In the genomic region with DNA sequence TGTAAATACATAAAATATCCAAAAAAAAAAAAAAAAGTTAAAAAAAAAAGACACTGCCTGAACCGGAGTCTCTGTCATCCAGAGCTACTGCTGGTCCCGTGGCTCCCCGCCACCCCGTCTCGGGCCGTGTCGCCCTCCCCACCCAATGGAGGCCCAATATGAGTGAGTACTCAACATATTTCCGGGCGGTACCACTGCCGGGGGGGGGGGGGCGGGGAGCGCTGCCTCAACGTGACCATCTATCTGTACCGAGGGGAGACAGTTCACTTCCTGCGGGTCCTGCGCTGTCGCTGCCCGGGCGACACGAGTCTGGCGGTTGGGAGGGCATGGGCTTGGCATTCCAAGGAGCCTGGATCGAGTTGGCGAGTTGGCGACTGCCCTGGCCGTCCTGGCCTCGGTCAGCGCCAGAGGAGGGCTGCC, we compare ENCODE assay signal across 7 mouse cellular contexts. TPM values are rescaled to one million over a fixed set of nuclear protein-coding genes. Genes with fewer than 3 reads are reported as not detected.
DNase-seq lines count a peak whose midpoint lies in the region; ATAC-seq and TF ChIP-seq lines count a peak whose summit lies in the region.

No protein-coding gene starts in this region.

- peak overlapping the region; percentile 23 for H3K4me3 ChIP-seq in left cerebral cortex, adult 2 months
- H3K4me3 ChIP-seq in midbrain, embryonic 11.5 days (ENCODE audit: low read depth, low read length): peak overlapping the region; percentile 6

- no peak for DNase-seq in left cerebral cortex, adult 2 months (ENCODE audit: extremely low spot score in 1 of 2, low spot score in 2 of 2)
- no peak for DNase-seq in left cerebral cortex, adult 18-20 months (ENCODE audit: low spot score in 2 of 2)
- DNase-seq in embryo, embryonic 9.5 days (ENCODE audit: extremely low spot score): peak; percentile 16
- DNase-seq in induced T-regulatory cell, adult 2 months (ENCODE audit: low read depth): peak; percentile 71
- no peak for DNase-seq in midbrain, embryonic 11.5 days (ENCODE audit: low spot score, missing footprints)
- no peak for DNase-seq in cerebellum, adult 8-10 months
- DNase-seq in left cerebral cortex, adult 11 months (ENCODE audit: low spot score): no peak

- no peaks in the 10 kb centered on the region for H3K27me3 ChIP-seq in midbrain, embryonic 11.5 days (ENCODE audit: control insufficient read depth, insufficient read depth, low read length)

- peak overlapping the region; percentile 39 for H3K4me2 ChIP-seq in midbrain, embryonic 11.5 days

- H3K36me3 ChIP-seq in midbrain, embryonic 11.5 days (ENCODE audit: control insufficient read depth, insufficient read depth, low read length): no peaks in the 10 kb centered on the region

- H3K27ac ChIP-seq in left cerebral cortex, adult 2 months: no peak overlapping the region
- H3K27ac ChIP-seq in midbrain, embryonic 11.5 days (ENCODE audit: low read depth, low read length): no peak overlapping the region

- peak; percentile 63 for ATAC-seq in midbrain, embryonic 11.5 days (ENCODE audit: low FRiP score)

- 27% methylated on average over 27 of the region's 27 CpGs for WGBS in midbrain, embryonic 11.5 days

- H3K4me1 ChIP-seq in midbrain, embryonic 11.5 days (ENCODE audit: control insufficient read depth, insufficient read depth, low read length): no peaks in the 10 kb centered on the region

- no peak for TF ChIP-seq CTCF in left cerebral cortex, adult 2 months (IDR thresholded peaks at IDR 0.05)

- H3K9me3 ChIP-seq in midbrain, embryonic 11.5 days (ENCODE audit: control insufficient read depth, low read length): no peaks in the 10 kb centered on the region

- H3K9ac ChIP-seq in midbrain, embryonic 11.5 days (ENCODE audit: low read length): peak overlapping the region; percentile 21; the same call in 1 of the 2 replicates

- intact Hi-C loops in left cerebral cortex, adult 2 months (cut with DNase I): no loop called here

RNA-seq across cellular contexts. Expression of a gene that starts 15.7 kb away (rescaled TPM):
- total RNA-seq in left cerebral cortex, adult 2 months (2021): under 1 TPM; 0.35 to 0.52 TPM
- under 1 TPM; 0.40 to 0.65 TPM for total RNA-seq in left cerebral cortex, adult 18-20 months (2021)
- 0.51 and 0.63 TPM in 2 replicates for polyA plus RNA-seq in midbrain, embryonic 11.5 days (2014; fragmentation: Nextera tagmentation; extraction: Ambion mirVana)

RNA-seq across cellular contexts. Expression of a gene that starts 20.6 kb away (rescaled TPM):
- total RNA-seq in left cerebral cortex, adult 2 months (2021): 10 to 100 TPM; 24.6 to 27.3 TPM
- total RNA-seq in left cerebral cortex, adult 18-20 months (2021): 10 to 100 TPM; 25.3 to 25.7 TPM
- 26.0 and 28.3 TPM in 2 replicates for polyA plus RNA-seq in midbrain, embryonic 11.5 days (2014; fragmentation: Nextera tagmentation; extraction: Ambion mirVana)

RNA-seq across cellular contexts. Expression of a gene that starts 21.2 kb away (rescaled TPM):
- under 1 TPM; 0.63 to 0.65 TPM for total RNA-seq in left cerebral cortex, adult 2 months (2021)
- under 1 TPM in 1 of 2 experiments, not detected in 1; 0.42 TPM for total RNA-seq in left cerebral cortex, adult 18-20 months (2021)
- 0.52 and 1.1 TPM in 2 replicates for polyA plus RNA-seq in midbrain, embryonic 11.5 days (2014; fragmentation: Nextera tagmentation; extraction: Ambion mirVana)

RNA-seq across cellular contexts. Expression of a gene that starts 31.8 kb away (rescaled TPM):
- under 1 TPM in 1 of 2 experiments, not detected in 1; 0.16 TPM for total RNA-seq in left cerebral cortex, adult 2 months (2021)
- not detected for total RNA-seq in left cerebral cortex, adult 18-20 months (2021)
- 0.11 and 0.56 TPM in 2 replicates for polyA plus RNA-seq in midbrain, embryonic 11.5 days (2014; fragmentation: Nextera tagmentation; extraction: Ambion mirVana)

RNA-seq across cellular contexts. Expression of a gene that starts 48.8 kb away (rescaled TPM):
- total RNA-seq in left cerebral cortex, adult 2 months (2021): not detected
- total RNA-seq in left cerebral cortex, adult 18-20 months (2021): not detected
- polyA plus RNA-seq in midbrain, embryonic 11.5 days (2014; fragmentation: Nextera tagmentation; extraction: Ambion mirVana): 1.4 and 1.8 TPM in 2 replicates

Comparison
In these comparisons a context has a peak if more than half of its experiments do, and no peak if none do; other contexts are left out.
1. DNase-seq: peak in embryo, embryonic 9.5 days (single experiment) and induced T-regulatory cell, adult 2 months (single experiment); none in left cerebral cortex, adult 2 months (0 of 2), left cerebral cortex, adult 18-20 months (0 of 2), midbrain, embryonic 11.5 days (single experiment), cerebellum, adult 8-10 months (single experiment) and left cerebral cortex, adult 11 months (single experiment).